Mouse (Mus musculus) CH12.LX (cell line): ENCODE data around the gene Cpsf6.

ENCODE experiments used
- CTCF ChIP-seq, 2 experiments: IDR thresholded peaks in 1 of 2; conservative IDR thresholded peaks in 1 of 2; 2 replicates each; pipeline ENCODE4 v1.5.1; 2011 to 2012; ENCODE audit warnings: low read depth in 2 of 2, low read length in 2 of 2, improper control_type of control experiment in 1 of 2, inconsistent platforms in 1 of 2, mild to moderate bottlenecking in 1 of 2, moderate library complexity in 1 of 2
- EP300 ChIP-seq: IDR thresholded peaks from 2 replicates; pipeline ENCODE4 v1.6.1; 2011; ENCODE audit warnings: low read length, improper control_type of control experiment
- HCFC1 ChIP-seq: IDR thresholded peaks from 2 replicates; pipeline ENCODE4 v1.6.1; 2012; ENCODE audit warnings: low read depth, mild to moderate bottlenecking, inconsistent platforms, low read length, improper control_type of control experiment
- JUN ChIP-seq: IDR thresholded peaks from 2 replicates; pipeline ENCODE4 v1.6.1; 2011; ENCODE audit warnings: low read depth, mild to moderate bottlenecking, low read length, improper control_type of control experiment, moderate library complexity; ENCODE audit not compliant: insufficient read depth
- JUND ChIP-seq: conservative IDR thresholded peaks from 2 replicates; pipeline ENCODE4 v1.6.1; 2011; ENCODE audit warnings: low read depth, low read length, improper control_type of control experiment
- MEF2A ChIP-seq: IDR thresholded peaks from 2 replicates; pipeline ENCODE4 v1.6.1; 2014; ENCODE audit warnings: low read depth, mild to moderate bottlenecking, inconsistent platforms, low read length, improper control_type of control experiment, borderline replicate concordance
- POLR2A ChIP-seq: IDR thresholded peaks from 2 replicates; pipeline ENCODE4 v1.6.1; 2011; ENCODE audit warnings: low read depth, mild to moderate bottlenecking, improper control_type of control experiment, low read length
- RAD21 ChIP-seq: IDR thresholded peaks from 2 replicates; pipeline ENCODE4 v1.6.1; 2011; ENCODE audit warnings: low read depth, mild to moderate bottlenecking, low read length, improper control_type of control experiment, moderate library complexity
- SIN3A ChIP-seq: IDR thresholded peaks from 2 replicates; pipeline ENCODE4 v1.6.1; 2012; ENCODE audit warnings: low read length, improper control_type of control experiment, inconsistent platforms
- TBP ChIP-seq: conservative IDR thresholded peaks from 2 replicates; pipeline ENCODE4 v1.6.1; 2011; ENCODE audit warnings: low read depth, low read length, improper control_type of control experiment
- UBTF ChIP-seq: IDR thresholded peaks from 2 replicates; pipeline ENCODE4 v1.6.1; 2012; ENCODE audit warnings: low read depth, mild to moderate bottlenecking, inconsistent platforms, low read length, improper control_type of control experiment, moderate library complexity
- ZC3H11A ChIP-seq: IDR thresholded peaks from 2 replicates; pipeline ENCODE4 v1.6.1; 2012; ENCODE audit warnings: low read depth, mild to moderate bottlenecking, inconsistent platforms, low read length, improper control_type of control experiment
- ZKSCAN1 ChIP-seq: IDR thresholded peaks from 2 replicates; pipeline ENCODE4 v1.6.1; 2012; ENCODE audit warnings: low read depth, inconsistent platforms, low read length, improper control_type of control experiment, borderline replicate concordance
- ZMIZ1 ChIP-seq: IDR thresholded peaks from 2 replicates; pipeline ENCODE4 v1.6.1; 2012; ENCODE audit warnings: low read depth, mild to moderate bottlenecking, inconsistent platforms, low read length, improper control_type of control experiment

- no peak for TF ChIP-seq CTCF (conservative IDR thresholded peaks at IDR 0.05 in 1 of 2, IDR thresholded peaks at IDR 0.05 in 1 of 2; ENCODE audit: low read depth in 2 of 2, low read length in 2 of 2)
- no peak for TF ChIP-seq HCFC1
- no peak for TF ChIP-seq EP300
- no peak for TF ChIP-seq MEF2A
- TF ChIP-seq POLR2A = no peak
- no peak for TF ChIP-seq SIN3A
- no peak for TF ChIP-seq JUND
- TF ChIP-seq RAD21 = no peak
- TF ChIP-seq ZMIZ1 = no peak
- TF ChIP-seq ZKSCAN1 = no peak
- no peak for TF ChIP-seq ZC3H11A
- no peak for TF ChIP-seq UBTF
- no peak for TF ChIP-seq JUN
- no peak for TF ChIP-seq TBP
Observed at GRCm38 (mm10) chr10:117423025-117424002, 43.5 kb upstream of the Cpsf6 start.
